9 mouse cellular contexts compared by ENCODE assay signal in genomic region chr1:90896741-90897361, GRCm38 (mm10). TPM values are rescaled to one million over a fixed set of nuclear protein-coding genes. Genes with fewer than 3 reads are reported as not detected.
A peak's percentile ranks its signal among the peaks of the same experiment; 100 is the strongest.
DNase-seq lines count a peak whose midpoint lies in the region; ATAC-seq lines count a peak whose summit lies in the region.
"Had no signal": no experiment of that assay in that cellular context is flagged by ENCODE, and none has a peak within 500 bp of the region (broad histone marks: within the 10 kb centered on the region; RNA-seq: fewer than 3 reads in every experiment).

No protein-coding gene starts in this region.

- no peak overlapping the region for H3K27ac ChIP-seq in midbrain, embryonic 13.5 days
- no peak overlapping the region for H3K27ac ChIP-seq in midbrain, embryonic 10.5 days (replicated peaks)
- no peak overlapping the region for H3K27ac ChIP-seq in heart, embryonic 11.5 days (ENCODE audit: low read depth, low read length)
- H3K27ac ChIP-seq in kidney, embryonic 15.5 days = peak overlapping the region; percentile 72
- H3K27ac ChIP-seq in lung, embryonic 16.5 days (ENCODE audit: low read length) = peak overlapping the region; percentile 92

- peak; percentile 58 for ATAC-seq in midbrain, embryonic 13.5 days
- ATAC-seq in heart, embryonic 11.5 days (replicated peaks; ENCODE audit: insufficient number of reproducible peaks, low FRiP score, low TSS enrichment) = peak; percentile 68; the same call in 1 of the 2 replicates
- ATAC-seq in kidney, embryonic 15.5 days (replicated peaks; ENCODE audit: low FRiP score) = peak; percentile 90
- ATAC-seq in lung, embryonic 16.5 days (ENCODE audit: low read depth) = peak; percentile 98

- no peaks in the 10 kb centered on the region for H3K9me3 ChIP-seq in midbrain, embryonic 13.5 days
- H3K9me3 ChIP-seq in midbrain, embryonic 10.5 days (replicated peaks) = no peaks in the 10 kb centered on the region
- H3K9me3 ChIP-seq in heart, embryonic 11.5 days (replicated peaks; ENCODE audit: control insufficient read depth, low read length) = no peaks in the 10 kb centered on the region
- H3K9me3 ChIP-seq in kidney, embryonic 15.5 days (replicated peaks) = no peaks in the 10 kb centered on the region
- no peaks in the 10 kb centered on the region for H3K9me3 ChIP-seq in lung, embryonic 16.5 days (ENCODE audit: control insufficient read depth, low read length)

- H3K9ac ChIP-seq in midbrain, embryonic 13.5 days (replicated peaks) = no peak overlapping the region
- H3K9ac ChIP-seq in heart, embryonic 11.5 days (ENCODE audit: low read depth, low read length) = no peak overlapping the region
- no peak overlapping the region for H3K9ac ChIP-seq in kidney, embryonic 15.5 days
- peak overlapping the region; percentile 30; the same call in 1 of the 2 replicates for H3K9ac ChIP-seq in lung, embryonic 16.5 days (ENCODE audit: low read length)

- no peaks in the 10 kb centered on the region for H3K36me3 ChIP-seq in midbrain, embryonic 13.5 days
- H3K36me3 ChIP-seq in midbrain, embryonic 10.5 days = no peaks in the 10 kb centered on the region
- no peaks in the 10 kb centered on the region for H3K36me3 ChIP-seq in heart, embryonic 11.5 days (ENCODE audit: control insufficient read depth, insufficient read depth, low read length)
- H3K36me3 ChIP-seq in kidney, embryonic 15.5 days = no peaks in the 10 kb centered on the region
- H3K36me3 ChIP-seq in lung, embryonic 16.5 days (ENCODE audit: control insufficient read depth, insufficient read depth, low read length) = no peaks in the 10 kb centered on the region

- no peak for DNase-seq in midbrain, embryonic 10.5 days (ENCODE audit: low spot score)
- peak; percentile 12 for DNase-seq in embryo, embryonic 9.5 days (ENCODE audit: extremely low spot score)
- DNase-seq in testis, postnatal 14 days (ENCODE audit: low spot score) = peak; percentile 69
- no peak for DNase-seq in thymus, postnatal 4 days

- WGBS in midbrain, embryonic 13.5 days = 73% methylated on average over 14 of the region's 14 CpGs
- WGBS in midbrain, embryonic 10.5 days = 69% methylated on average over 14 of the region's 14 CpGs
- 53% methylated on average over 14 of the region's 14 CpGs for WGBS in heart, embryonic 11.5 days (ENCODE audit: insufficient replicate concordance)
- WGBS in kidney, embryonic 15.5 days = 24% methylated on average over 14 of the region's 14 CpGs
- WGBS in lung, embryonic 16.5 days = 31% methylated on average over 14 of the region's 14 CpGs

- H3K27me3 ChIP-seq in midbrain, embryonic 13.5 days = no peaks in the 10 kb centered on the region
- no peaks in the 10 kb centered on the region for H3K27me3 ChIP-seq in midbrain, embryonic 10.5 days (ENCODE audit: low read depth, poor library complexity, severe bottlenecking)
- H3K27me3 ChIP-seq in heart, embryonic 11.5 days (ENCODE audit: control insufficient read depth, insufficient read depth, low read length) = no peaks in the 10 kb centered on the region
- H3K27me3 ChIP-seq in kidney, embryonic 15.5 days = no peaks in the 10 kb centered on the region
- H3K27me3 ChIP-seq in lung, embryonic 16.5 days (ENCODE audit: control insufficient read depth, insufficient read depth, low read depth, low read length) = no peaks in the 10 kb centered on the region

- no peak overlapping the region for H3K4me2 ChIP-seq in midbrain, embryonic 13.5 days (replicated peaks)
- H3K4me2 ChIP-seq in heart, embryonic 11.5 days = no peak overlapping the region
- peak overlapping the region; percentile 2; the same call in 1 of the 2 replicates for H3K4me2 ChIP-seq in kidney, embryonic 15.5 days
- 0 out of 2 replicates have a peak overlapping the region, but pooled peaks have one; percentile 13 for H3K4me2 ChIP-seq in lung, embryonic 16.5 days (ENCODE audit: low read depth, low read length)

- no peaks in the 10 kb centered on the region; the same call in 1 of the 2 replicates for H3K4me1 ChIP-seq in midbrain, embryonic 13.5 days (replicated peaks)
- peaks cover 11% of the 10 kb centered on the region; the same call in 1 of the 2 replicates for H3K4me1 ChIP-seq in midbrain, embryonic 10.5 days
- 0 out of 2 replicates have a peak, but pooled peaks cover 3% of the 10 kb centered on the region for H3K4me1 ChIP-seq in heart, embryonic 11.5 days (ENCODE audit: control insufficient read depth, insufficient read depth, low read length)
- peaks cover 21% of the 10 kb centered on the region for H3K4me1 ChIP-seq in kidney, embryonic 15.5 days
- H3K4me1 ChIP-seq in lung, embryonic 16.5 days (replicated peaks; ENCODE audit: control insufficient read depth, insufficient read depth, low read length) = peaks cover 11% of the 10 kb centered on the region

- no peak overlapping the region for H3K4me3 ChIP-seq in midbrain, embryonic 13.5 days (replicated peaks)
- no peak overlapping the region for H3K4me3 ChIP-seq in midbrain, embryonic 10.5 days
- H3K4me3 ChIP-seq in heart, embryonic 11.5 days (ENCODE audit: low read depth, low read length) = no peak overlapping the region
- H3K4me3 ChIP-seq in kidney, embryonic 15.5 days (replicated peaks) = no peak overlapping the region
- H3K4me3 ChIP-seq in lung, embryonic 16.5 days (ENCODE audit: low read length) = no peak overlapping the region

RNA-seq across cellular contexts. Expression of gene Mlph, which starts 18.0 kb away (rescaled TPM):
- polyA plus RNA-seq in midbrain, embryonic 13.5 days (2015; fragmentation: Nextera tagmentation; extraction: Ambion mirVana) = 0.06 and 0.13 TPM in 2 replicates
- 0.14 and 0.20 TPM in 2 replicates for polyA plus RNA-seq in midbrain, embryonic 10.5 days (2016; fragmentation: Nextera tagmentation; extraction: Ambion mirVana)
- 0.16 TPM in 1 of 2 replicates, not detected in the other for polyA plus RNA-seq in heart, embryonic 11.5 days (2014; fragmentation: Nextera tagmentation; extraction: Ambion mirVana)
- polyA plus RNA-seq in kidney, embryonic 15.5 days (2015; fragmentation: Nextera tagmentation; extraction: Ambion mirVana) = 0.38 and 0.48 TPM in 2 replicates
- polyA plus RNA-seq in lung, embryonic 16.5 days (2015; fragmentation: Nextera tagmentation; extraction: Ambion mirVana) = 1.5 and 2.0 TPM in 2 replicates

RNA-seq across cellular contexts. Expression of gene Col6a3, which starts 53.1 kb away (rescaled TPM):
- polyA plus RNA-seq in midbrain, embryonic 13.5 days (2015; fragmentation: Nextera tagmentation; extraction: Ambion mirVana) = 3.4 and 4.7 TPM in 2 replicates
- 3.0 and 5.4 TPM in 2 replicates for polyA plus RNA-seq in midbrain, embryonic 10.5 days (2016; fragmentation: Nextera tagmentation; extraction: Ambion mirVana)
- 5.3 and 6.8 TPM in 2 replicates for polyA plus RNA-seq in heart, embryonic 11.5 days (2014; fragmentation: Nextera tagmentation; extraction: Ambion mirVana)
- 27.1 and 39.0 TPM in 2 replicates for polyA plus RNA-seq in kidney, embryonic 15.5 days (2015; fragmentation: Nextera tagmentation; extraction: Ambion mirVana)
- polyA plus RNA-seq in lung, embryonic 16.5 days (2015; fragmentation: Nextera tagmentation; extraction: Ambion mirVana) = 107 and 119 TPM in 2 replicates

RNA-seq across cellular contexts. Expression of gene Prlh, which starts 56.1 kb away (rescaled TPM):
- polyA plus RNA-seq in midbrain, embryonic 13.5 days (2015; fragmentation: Nextera tagmentation; extraction: Ambion mirVana) = not detected in 2 replicates
- polyA plus RNA-seq in midbrain, embryonic 10.5 days (2016; fragmentation: Nextera tagmentation; extraction: Ambion mirVana) = not detected in 2 replicates
- polyA plus RNA-seq in heart, embryonic 11.5 days (2014; fragmentation: Nextera tagmentation; extraction: Ambion mirVana) = not detected in 2 replicates
- polyA plus RNA-seq in kidney, embryonic 15.5 days (2015; fragmentation: Nextera tagmentation; extraction: Ambion mirVana) = not detected in 2 replicates
- not detected in 2 replicates for polyA plus RNA-seq in lung, embryonic 16.5 days (2015; fragmentation: Nextera tagmentation; extraction: Ambion mirVana)
- polyA plus RNA-seq: liver, adult 2 months had no signal

Comparison
In these comparisons a context has a peak if more than half of its experiments do, and no peak if none do; other contexts are left out.
1. H3K27ac ChIP-seq: peak in kidney, embryonic 15.5 days (single experiment) and lung, embryonic 16.5 days (single experiment); none in midbrain, embryonic 13.5 days (single experiment), midbrain, embryonic 10.5 days (single experiment) and heart, embryonic 11.5 days (single experiment).
2. H3K4me2 ChIP-seq: peak in kidney, embryonic 15.5 days (single experiment) and lung, embryonic 16.5 days (single experiment); none in midbrain, embryonic 13.5 days (single experiment) and heart, embryonic 11.5 days (single experiment).
3. DNase-seq: peak in embryo, embryonic 9.5 days (single experiment) and testis, postnatal 14 days (single experiment); none in midbrain, embryonic 10.5 days (single experiment) and thymus, postnatal 4 days (single experiment).
4. Peak in every context shown above with its lines, with median percentiles within 50 percentile points of each other: ATAC-seq.